Mouse (Mus musculus) layer of hippocampus, postnatal 14 days (tissue): ENCODE results near the gene Depdc1b. TPM values are rescaled to one million over a fixed set of nuclear protein-coding genes. Genes with fewer than 3 reads are reported as not detected.

ENCODE experiments used
- DNase-seq, 2 experiments: peaks; one replicate each; pipeline ENCODE4 v3.0.0; 2021 to 2022; ENCODE audit warnings: low spot score in 2 of 2, mixed read lengths in 1 of 2
- total RNA-seq, 2 experiments: library from RNA; stranded (reverse); gene quantifications; 2 replicates each; pipeline ENCODE4 v1.2.3; 2021

Gene Depdc1b
- total RNA-seq, 2 experiments from 2014 or later: 1.8 TPM

DNA sequence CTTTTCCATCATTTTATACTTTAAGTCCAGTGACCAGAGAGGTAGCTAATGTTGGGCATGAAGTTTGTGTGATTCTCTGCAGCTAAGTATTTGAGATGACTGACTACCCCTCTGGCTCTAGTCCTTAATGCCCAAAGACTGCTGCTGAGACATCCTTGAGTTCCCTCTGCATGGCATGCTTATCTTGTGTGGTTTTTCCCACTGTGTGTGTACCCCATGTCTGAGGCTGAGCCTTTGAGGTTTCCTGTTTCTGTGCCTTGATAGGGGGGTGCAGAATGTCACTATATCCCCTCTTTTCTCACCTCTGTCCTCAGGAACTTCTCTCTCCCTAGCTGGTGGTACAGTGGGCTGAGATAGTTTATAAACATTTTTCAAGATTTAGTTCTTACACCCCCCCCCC lies 119.6 kb downstream of the Depdc1b start:
- DNase-seq: no peak

GRCm38 (mm10) chr13:108437424-108437823 lies 121.3 kb downstream of the Depdc1b start:
- no peak for DNase-seq

DNA sequence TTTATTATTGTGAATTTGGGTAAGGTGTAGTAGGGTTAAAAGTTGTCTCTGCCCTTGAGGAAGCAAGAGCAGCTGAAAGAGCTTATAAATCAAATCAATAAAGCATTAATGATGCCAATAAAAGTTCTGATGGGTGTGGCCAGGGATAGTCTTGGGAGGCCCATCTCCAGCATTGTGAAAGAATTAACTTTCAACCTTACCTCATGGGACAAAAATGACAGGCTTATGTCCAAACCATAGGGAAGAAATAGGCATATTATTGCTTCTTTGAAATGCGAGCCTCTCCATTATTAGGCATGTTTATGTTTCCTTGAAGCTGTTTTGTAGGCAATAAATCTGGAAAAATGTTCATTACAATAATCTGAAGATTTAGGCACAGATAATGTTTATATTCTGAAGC lies 122.9 kb downstream of the Depdc1b start:
- DNase-seq: no peak

DNA sequence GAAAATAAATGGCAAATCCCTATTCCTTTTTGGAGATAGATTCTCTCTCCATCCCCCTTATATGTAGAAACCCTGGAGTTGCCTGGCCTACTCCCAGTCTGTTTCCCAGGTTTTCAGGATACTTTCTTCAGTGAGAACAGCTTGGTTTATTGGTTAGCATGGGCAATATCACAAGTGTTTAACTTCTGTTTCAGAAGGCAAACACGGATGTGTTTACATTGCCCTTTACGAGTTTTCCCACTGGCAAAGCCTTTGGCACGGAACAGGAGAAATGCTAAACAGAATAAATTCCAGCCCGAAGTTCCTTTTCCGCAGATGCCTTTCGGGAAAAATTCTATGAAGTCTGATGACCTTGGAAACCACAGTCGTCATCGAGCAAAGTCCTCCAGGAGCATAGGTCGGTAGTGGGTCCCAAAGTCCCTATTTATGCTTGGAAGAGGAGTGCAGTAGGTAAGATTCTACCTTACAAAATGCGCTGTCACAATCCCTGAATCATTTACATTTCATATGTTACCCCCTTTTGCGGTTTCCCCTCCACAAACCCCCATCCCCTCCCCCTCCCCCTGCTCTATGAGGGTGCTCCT lies 132.3 kb downstream of the Depdc1b start:
- no peak for DNase-seq

GRCm38 (mm10) chr13:108449116-108450097 lies 133.3 kb downstream of the Depdc1b start, which contains the start of gene Pde4d:
Gene Pde4d, plus strand, starts transcription at chr13:108449948.
- peak in 1 of 2 experiments; percentile 2 for DNase-seq

GRCm38 (mm10) chr13:108451122-108451521 lies 135.0 kb downstream of the Depdc1b start:
- DNase-seq: no peak

GRCm38 (mm10) chr13:108453064-108453919 lies 137.2 kb downstream of the Depdc1b start:
- DNase-seq: no peak

Other genes starting within 250 kb of the Depdc1b start
- gene Ndufaf2, start 157.7 kb upstream of the Depdc1b start, total RNA-seq: 10 to 100 TPM; 24.2 to 24.5 TPM
- 10 to 100 TPM; 20.0 to 25.3 TPM for gene Ercc8, start 157.6 kb upstream of the Depdc1b start, total RNA-seq
- 10 to 100 TPM; 13.9 to 14.8 TPM for gene Elovl7, start 101.9 kb upstream of the Depdc1b start, total RNA-seq
- 10 to 100 TPM; 72.4 to 79.0 TPM for gene Pde4d, start 133.6 kb downstream of the Depdc1b start, total RNA-seq